Mouse (Mus musculus): ENCODE results near the gene Gm10282.

DNA sequence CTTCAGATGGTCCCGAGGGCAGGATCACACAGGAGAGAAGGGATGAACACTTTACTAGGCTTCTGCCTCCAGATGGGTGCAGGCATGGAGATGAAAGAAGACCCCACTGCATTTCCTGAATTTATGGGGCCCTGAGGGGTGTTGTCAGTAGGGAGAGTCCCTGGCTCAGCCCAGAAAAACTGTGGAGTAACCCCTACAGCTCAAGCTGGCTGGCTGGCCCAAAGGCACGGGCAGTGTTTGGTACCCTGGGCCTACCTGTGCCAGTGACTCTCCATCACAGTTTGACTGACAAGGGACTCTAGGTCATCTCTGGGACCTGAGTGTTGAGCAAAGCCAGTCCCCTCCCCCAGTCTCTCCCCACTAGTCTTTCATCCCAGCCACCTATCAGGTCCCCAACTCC lies 19.6 kb upstream of the Gm10282 start:
- no peak for TF ChIP-seq CTCF (IDR thresholded peaks at IDR 0.05; ENCODE audit: borderline replicate concordance, insufficient read depth, low read depth, low read length)
- TF ChIP-seq POLR2A (IDR thresholded peaks at IDR 0.05; ENCODE audit: borderline replicate concordance, insufficient read depth, low read length), result no peak

Measured in cerebellum, adult 2 months (tissue).